Mouse (Mus musculus) adrenal gland, postnatal 10 days (tissue): ENCODE data around the gene Lilra6. TPM values are rescaled to one million over a fixed set of nuclear protein-coding genes. Genes with fewer than 3 reads are reported as not detected.
"Not testable (repeated sequence)": the region's sequence is repeated elsewhere in the genome, so short reads cannot be mapped to it uniquely, and the experiment has no call there.

Experiments
- DNase-seq: peaks from one replicate; pipeline ENCODE4 v3.0.0; 2021; ENCODE audit warnings: mixed read lengths
- long read RNA-seq, 2 experiments: library from polyadenylated mRNA; stranded (forward); transcript quantifications; one replicate each; pipeline ENCODE4 v2.0.0; 2021
- total RNA-seq, 2 experiments: library from RNA; stranded (reverse); gene quantifications; 2 replicates each; pipeline ENCODE4 v1.2.3; 2021

The Lilra6 gene
- total RNA-seq, result under 1 TPM; 0.42 to 0.45 TPM
- long read RNA-seq, experiment 1, result 0 reads
- long read RNA-seq, experiment 2, partial matches to known transcripts, result 0 of 1 reads
- long read RNA-seq, experiment 2, other reads (novel, unspliced or antisense), result 1 of 1 reads

GRCm38 (mm10) chr7:3915387-3915786 lies at the start of gene Lilra6:
TSS of gene Lilra6 (minus strand) at chr7:3915503.
- DNase-seq, result not testable (repeated sequence)

- DNase-seq, result no peak
Measured at GRCm38 (mm10) chr7:3962017-3962416, 46.7 kb upstream of the Lilra6 start.

GRCm38 (mm10) chr7:3957387-3957786 lies 42.1 kb upstream of the Lilra6 start:
- DNase-seq, result no peak

GRCm38 (mm10) chr7:3949159-3949558 lies 33.9 kb upstream of the Lilra6 start:
- no peak for DNase-seq

GRCm38 (mm10) chr7:3948223-3948622 lies 32.9 kb upstream of the Lilra6 start:
- DNase-seq, result no peak

GRCm38 (mm10) chr7:3946117-3946516 lies 30.8 kb upstream of the Lilra6 start:
- DNase-seq, result no peak

- no peak for DNase-seq
Measured at GRCm38 (mm10) chr7:3940915-3941314, 25.6 kb upstream of the Lilra6 start.

- no peak for DNase-seq
Measured at GRCm38 (mm10) chr7:3939866-3940525, 24.7 kb upstream of the Lilra6 start.

GRCm38 (mm10) chr7:3935473-3935872 lies 20.2 kb upstream of the Lilra6 start:
- not testable (repeated sequence) for DNase-seq

- no peak for DNase-seq
Measured at GRCm38 (mm10) chr7:3903704-3904103, 11.6 kb downstream of the Lilra6 start.

GRCm38 (mm10) chr7:3898036-3898590 lies 17.2 kb downstream of the Lilra6 start, which contains the start of gene Gm14548:
TSS of gene Gm14548 (minus strand) at chr7:3898120.
- not testable (repeated sequence) for DNase-seq

- DNase-seq, result not testable (repeated sequence)
Measured at GRCm38 (mm10) chr7:3875032-3875431, 40.3 kb downstream of the Lilra6 start.

Other genes with a start within 250 kb of the Lilra6 start
- gene Leng1, start 249.7 kb downstream of the Lilra6 start, total RNA-seq, result 10 to 100 TPM; 11.9 to 13.2 TPM
- 1 to 10 TPM; 8.6 to 9.2 TPM for gene Tmc4, start 237.9 kb downstream of the Lilra6 start, total RNA-seq
- 100 to 1,000 TPM in 1 of 2 experiments, 10 to 100 TPM in 1; 99.1 to 114 TPM for gene Tsen34, start 222.6 kb downstream of the Lilra6 start, total RNA-seq
- 10 to 100 TPM; 48.7 to 59.6 TPM for gene Mboat7, start 222.0 kb downstream of the Lilra6 start, total RNA-seq
- gene Rps9, start 211.5 kb downstream of the Lilra6 start, total RNA-seq, result 1,000 to 10,000 TPM; 1,078 to 1,086 TPM
- gene Pirb, start 195.1 kb downstream of the Lilra6 start, total RNA-seq, result 1 to 10 TPM; 2.3 to 2.5 TPM
- gene Gm15448, start 89.8 kb downstream of the Lilra6 start, total RNA-seq, result under 1 TPM; 0.36 to 0.48 TPM
- under 1 TPM; 0.57 to 0.70 TPM for gene Pira2, start 70.5 kb downstream of the Lilra6 start, total RNA-seq
- under 1 TPM in 1 of 2 experiments, not detected in 1; 0.66 TPM for gene Gm14548, start 17.4 kb downstream of the Lilra6 start, total RNA-seq
- gene Lair1, start 147.7 kb upstream of the Lilra6 start, total RNA-seq, result 1 to 10 TPM; 1.4 to 2.5 TPM
- 1 to 10 TPM; 6.4 to 9.1 TPM for gene Ttyh1, start 203.9 kb upstream of the Lilra6 start, total RNA-seq
- gene Leng8, start 221.5 kb upstream of the Lilra6 start, total RNA-seq, result 100 to 1,000 TPM in 1 of 2 experiments, 10 to 100 TPM in 1; 66.0 to 134 TPM
- gene Leng9, start 234.9 kb upstream of the Lilra6 start, total RNA-seq, result 1 to 10 TPM; 5.5 to 9.8 TPM
- gene Cdc42ep5, start 249.4 kb upstream of the Lilra6 start, total RNA-seq, result 10 to 100 TPM; 24.8 to 25.3 TPM